Mouse (Mus musculus) C2C12 (cell line): ENCODE data around the gene Zfp69. TPM values are rescaled to one million over a fixed set of nuclear protein-coding genes. Genes with fewer than 3 reads are reported as not detected.

Experiments
- H3K27me3 ChIP-seq: one replicate; pipeline ENCODE4 v1.6.1; 2011; ENCODE audit not compliant: control insufficient read depth, insufficient read depth, insufficient read length
- H3K36me3 ChIP-seq: one replicate; pipeline ENCODE4 v1.6.1; 2011; ENCODE audit not compliant: control insufficient read depth, insufficient read depth
- H3K4me3 ChIP-seq: one replicate; pipeline ENCODE4 v1.5.1; 2011; ENCODE audit warnings: mild to moderate bottlenecking, control low read depth; ENCODE audit not compliant: poor library complexity, insufficient read depth, severe bottlenecking
- H3K79me2 ChIP-seq: one replicate; pipeline ENCODE4 v1.6.1; 2011; ENCODE audit not compliant: control insufficient read depth, insufficient read depth
- H3K79me3 ChIP-seq: one replicate; pipeline ENCODE4 v1.6.1; 2011; ENCODE audit warnings: low read depth, control low read depth
- H3ac ChIP-seq: one replicate; pipeline ENCODE3; 2011; ENCODE audit warnings: low read depth; ENCODE audit not compliant: control insufficient read depth, insufficient read length
- CEBPB ChIP-seq: IDR thresholded peaks from one replicate; pipeline ENCODE4 v1.6.1; 2011; ENCODE audit warnings: low read depth, mild to moderate bottlenecking, control low read depth, moderate library complexity
- CTCF ChIP-seq: IDR thresholded peaks from one replicate; pipeline ENCODE4 v1.5.1; 2011; ENCODE audit not compliant: control insufficient read depth, insufficient read depth, insufficient read length
- FOSL1 ChIP-seq: IDR thresholded peaks from one replicate; pipeline ENCODE4 v1.8.0; 2011; ENCODE audit warnings: mild to moderate bottlenecking, low read length; ENCODE audit not compliant: poor library complexity, insufficient read depth, severe bottlenecking
- MAX ChIP-seq: IDR thresholded peaks from one replicate; pipeline ENCODE4 v1.6.1; 2011; ENCODE audit warnings: mild to moderate bottlenecking, control low read depth
- MYOD1 ChIP-seq: IDR thresholded peaks from one replicate; pipeline ENCODE4 v1.6.1; 2011; ENCODE audit warnings: low read depth; ENCODE audit not compliant: control insufficient read depth, insufficient read length
- MYOG ChIP-seq: IDR thresholded peaks from one replicate; pipeline ENCODE4 v1.6.1; 2011; ENCODE audit not compliant: control insufficient read depth, insufficient read length; ENCODE audit errors: extremely low read depth
- USF1 ChIP-seq: IDR thresholded peaks from one replicate; pipeline ENCODE4 v1.6.1; 2011; ENCODE audit warnings: low read depth, mild to moderate bottlenecking, control low read depth, moderate library complexity
- polyA plus RNA-seq: library from polyadenylated mRNA; unstranded; fragments of >200 nt; fragmentation: generic; extraction: Trizol; gene quantifications from one replicate; pipeline ENCODE4 v1.2.1, GENCODE M21; 2012; ENCODE audit warnings: missing spikeins

Gene Zfp69
- polyA plus RNA-seq, 1 experiment, result 1.1 TPM

DNA sequence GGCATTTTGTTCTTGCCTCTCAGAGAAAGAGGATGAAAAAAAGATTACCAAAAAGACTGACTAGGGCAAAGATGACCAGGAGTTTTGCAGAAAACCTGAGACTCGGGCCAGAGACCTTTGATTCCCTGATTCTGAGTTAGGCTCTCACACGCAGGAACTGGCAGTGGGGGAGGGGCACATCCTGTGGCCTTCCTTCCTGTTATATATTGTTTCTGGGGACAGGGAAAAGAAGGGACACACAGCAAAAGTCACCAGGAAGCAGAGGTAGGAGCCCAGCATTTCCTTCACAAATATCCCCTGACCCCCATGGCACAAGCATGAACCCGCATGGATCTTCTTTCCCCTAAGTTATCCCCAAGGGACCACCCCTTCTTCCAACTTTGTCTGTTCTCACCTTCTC is 2.6 kb downstream of the Zfp69 start:
- H3ac ChIP-seq, result no peak overlapping the region
- H3K79me2 ChIP-seq, result no peaks in the 10 kb centered on the region
- no peaks in the 10 kb centered on the region for H3K36me3 ChIP-seq
- no peak overlapping the region for H3K4me3 ChIP-seq
- no peaks in the 10 kb centered on the region for H3K79me3 ChIP-seq
- no peaks in the 10 kb centered on the region for H3K27me3 ChIP-seq
- TF ChIP-seq CEBPB (no peak), MYOD1 (no peak), USF1 (no peak), MYOG (no peak), CTCF (no peak), MAX (no peak), FOSL1 (no peak)

DNA sequence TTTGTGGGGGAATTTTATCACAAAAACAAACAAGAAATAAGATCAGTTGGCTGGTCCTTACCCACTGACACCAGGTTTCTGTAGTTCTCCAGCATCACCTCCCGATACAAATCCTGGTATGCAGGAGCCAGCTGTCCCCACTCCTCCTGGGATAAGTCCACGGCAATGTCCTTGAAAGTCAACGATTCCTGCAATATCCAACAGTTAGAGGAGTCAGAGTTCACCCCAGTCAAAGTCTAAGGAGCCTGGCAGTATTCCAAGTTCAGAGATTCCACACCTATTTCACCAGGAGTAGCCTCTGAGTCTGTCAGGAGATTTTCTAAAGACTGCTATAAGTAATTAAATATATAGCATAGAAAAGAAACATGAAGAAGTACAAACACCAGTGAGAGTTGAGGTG is 16.5 kb downstream of the Zfp69 start:
- Histone ChIP-seq H3K79me3 (no peaks in the 10 kb centered on the region), H3K79me2 (no peaks in the 10 kb centered on the region), H3K27me3 (no peaks in the 10 kb centered on the region), H3K4me3 (no peak overlapping the region), H3ac (no peak overlapping the region), H3K36me3 (peaks cover 8% of the 10 kb centered on the region)
- no peak for TF ChIP-seq MYOG
- no peak for TF ChIP-seq USF1
- TF ChIP-seq FOSL1, result no peak
- TF ChIP-seq CEBPB, result no peak
- TF ChIP-seq MAX, result no peak
- TF ChIP-seq CTCF, result no peak
- TF ChIP-seq MYOD1, result no peak

DNA sequence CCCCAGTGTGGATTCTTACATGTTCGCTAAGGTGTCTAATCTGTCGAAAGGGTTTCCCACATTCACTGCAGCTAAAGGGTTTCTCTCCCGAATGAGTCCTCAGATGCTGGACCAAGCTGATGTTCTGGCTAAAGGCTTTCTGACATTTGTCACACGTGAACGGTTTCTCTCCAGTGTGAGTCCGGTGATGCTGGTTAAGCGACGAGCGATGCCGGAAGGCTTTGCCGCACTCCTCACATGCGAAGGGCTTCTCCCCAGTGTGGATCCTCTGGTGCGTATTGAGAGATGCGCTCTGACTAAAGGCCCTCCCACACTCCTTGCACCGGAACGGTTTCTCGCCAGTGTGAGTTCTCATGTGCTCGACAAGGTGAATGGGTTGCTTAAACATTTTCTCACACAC is 20.8 kb downstream of the Zfp69 start:
- H3K27me3 ChIP-seq, result no peaks in the 10 kb centered on the region

DNA sequence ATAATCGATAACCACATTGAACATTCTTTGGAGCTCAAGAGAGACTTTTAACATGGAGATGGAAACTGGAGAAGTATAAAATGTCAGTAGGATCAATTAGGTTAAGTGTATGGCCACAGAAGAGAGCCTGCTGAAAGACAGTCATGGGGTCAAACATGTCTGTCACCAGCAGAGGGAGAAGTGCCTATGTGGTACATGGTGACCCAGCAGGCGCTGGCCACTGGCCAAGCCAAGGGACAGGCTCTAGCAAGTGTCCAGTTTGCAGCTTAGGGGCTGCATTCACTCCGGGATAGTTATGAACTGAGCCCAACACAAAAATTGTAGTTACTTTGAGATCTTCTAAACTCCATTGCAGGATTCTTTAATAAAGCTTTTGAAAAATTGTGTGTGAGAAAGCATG is 22.8 kb downstream of the Zfp69 start:
- Histone ChIP-seq H3K36me3 (peaks cover 8% of the 10 kb centered on the region), H3K79me2 (peaks cover 9% of the 10 kb centered on the region), H3K27me3 (no peaks in the 10 kb centered on the region), H3K79me3 (peaks cover 3% of the 10 kb centered on the region), H3K4me3 (no peak overlapping the region), H3ac (no peak overlapping the region)
- no peak for TF ChIP-seq CTCF
- TF ChIP-seq MAX, result no peak
- TF ChIP-seq USF1, result no peak
- TF ChIP-seq MYOG, result no peak
- TF ChIP-seq CEBPB, result no peak
- TF ChIP-seq FOSL1, result no peak
- TF ChIP-seq MYOD1, result no peak

More for the DNA sequence above, 20.8 kb downstream of the Zfp69 start:
- H3K79me2 ChIP-seq, result no peaks in the 10 kb centered on the region
- H3K79me3 ChIP-seq, result no peaks in the 10 kb centered on the region
- H3ac ChIP-seq, result no peak overlapping the region
- H3K36me3 ChIP-seq, result peaks cover 8% of the 10 kb centered on the region
- TF ChIP-seq CEBPB, result no peak
- H3K4me3 ChIP-seq, result no peak overlapping the region

DNA sequence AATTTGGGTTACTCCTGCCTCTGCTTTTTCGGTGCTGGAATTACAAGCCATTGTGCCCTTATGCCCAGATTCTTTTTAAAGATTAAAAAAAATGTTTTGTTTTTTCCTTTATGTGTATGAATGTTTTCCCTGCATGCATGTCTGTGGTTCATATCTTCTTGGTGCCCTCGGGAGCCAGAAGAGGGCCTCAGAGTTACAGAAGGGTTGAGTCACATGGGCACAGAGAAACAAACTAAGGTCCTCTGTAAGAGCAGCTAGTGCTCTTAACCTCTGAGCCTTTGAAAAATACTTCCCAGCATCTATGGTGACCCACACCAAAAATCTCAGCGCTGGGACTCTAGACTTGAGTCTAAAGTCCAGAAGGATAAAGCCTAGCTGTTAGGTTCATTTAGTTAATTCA is 26.1 kb downstream of the Zfp69 start:
- peak overlapping the region; percentile 49 for H3K4me3 ChIP-seq
- TF ChIP-seq FOSL1, result no peak
- no peak for TF ChIP-seq MYOG
- no peak for TF ChIP-seq MAX
- no peak for TF ChIP-seq MYOD1
- TF ChIP-seq CTCF, result no peak
- peak; percentile 88 for TF ChIP-seq USF1
- no peak for TF ChIP-seq CEBPB
- H3ac ChIP-seq, result no peak overlapping the region
- peaks cover 4% of the 10 kb centered on the region for H3K79me3 ChIP-seq
- H3K79me2 ChIP-seq, result peaks cover 20% of the 10 kb centered on the region
- H3K36me3 ChIP-seq, result peaks cover 19% of the 10 kb centered on the region
- H3K27me3 ChIP-seq, result no peaks in the 10 kb centered on the region

DNA sequence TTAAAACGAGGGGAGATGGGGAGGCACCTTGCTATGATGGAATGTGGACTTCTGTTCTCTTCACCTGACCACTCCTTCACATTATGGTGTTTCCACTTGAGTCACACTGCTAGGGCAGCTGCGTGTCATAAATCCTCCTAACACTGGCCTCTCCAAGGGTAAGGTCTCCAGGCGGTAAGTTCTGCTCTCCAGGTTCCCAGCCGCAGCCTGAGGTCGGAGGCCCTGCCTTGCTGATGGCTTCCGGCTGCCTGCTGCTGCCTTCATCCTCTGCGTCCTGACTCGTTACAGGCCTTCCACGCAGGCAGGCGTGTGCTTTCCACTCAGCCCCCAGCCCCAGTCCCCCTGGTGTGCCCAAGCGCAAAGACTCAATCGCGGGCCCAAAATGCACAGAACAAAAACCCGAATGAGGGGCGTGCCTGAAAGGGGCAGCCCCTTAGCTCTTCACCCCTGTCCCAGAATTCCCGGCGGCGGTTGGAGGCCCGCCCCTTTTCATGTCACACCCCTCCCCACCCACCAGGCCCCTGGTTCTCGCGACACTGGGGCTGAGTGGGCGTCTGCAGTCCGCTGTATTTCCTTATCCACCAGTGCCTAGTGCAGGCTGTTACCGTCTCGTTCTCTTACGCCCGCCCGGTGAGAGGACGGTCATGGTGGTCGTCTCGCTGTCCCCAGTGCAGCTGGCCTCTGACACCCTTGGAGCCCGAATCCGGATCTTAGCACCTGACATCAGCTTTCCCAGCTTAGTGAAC is 26.8 kb downstream of the Zfp69 start, which contains the start of gene Exo5:
Gene Exo5, minus strand, starts transcription at position 464 of the 746 bp plus-strand sequence.
- Histone ChIP-seq H3K79me3 (peaks cover 4% of the 10 kb centered on the region), H3K27me3 (no peaks in the 10 kb centered on the region), H3K36me3 (peaks cover 16% of the 10 kb centered on the region), H3ac (peak within 1 kb of the TSS; percentile 95), H3K79me2 (peaks cover 20% of the 10 kb centered on the region), H3K4me3 (peak within 1 kb of the TSS; percentile 49)
- peak; percentile 73 for TF ChIP-seq MYOD1
- TF ChIP-seq FOSL1, result no peak
